Mouse (Mus musculus): ENCODE data around the gene Ninl. TPM values are rescaled to one million over a fixed set of nuclear protein-coding genes. Genes with fewer than 3 reads are reported as not detected.

Gene Ninl
- polyA plus RNA-seq, 1 experiment from 2014 or later: 12.4 TPM

GRCm38 (mm10) chr2:150999021-150999420 lies 40.2 kb downstream of the Ninl start:
- no peak overlapping the region for H3K9ac ChIP-seq
- WGBS (ENCODE audit: insufficient replicate concordance): 77% methylated on average over 3 of the region's 3 CpGs
- no peak overlapping the region for H3K27ac ChIP-seq (replicated peaks)
- no peaks in the 10 kb centered on the region for H3K9me3 ChIP-seq (replicated peaks)
- peaks cover 48% of the 10 kb centered on the region for H3K4me1 ChIP-seq (replicated peaks)
- H3K4me2 ChIP-seq: no peak overlapping the region
- no peaks in the 10 kb centered on the region for H3K27me3 ChIP-seq
- no peak overlapping the region for H3K4me3 ChIP-seq (replicated peaks)
- no peak for ATAC-seq (ENCODE audit: insufficient read depth)
- H3K36me3 ChIP-seq (replicated peaks): no peaks in the 10 kb centered on the region; the same call in 1 of the 2 replicates

- H3K36me3 ChIP-seq (replicated peaks): no peaks in the 10 kb centered on the region; the same call in 1 of the 2 replicates
- WGBS (ENCODE audit: insufficient replicate concordance): 83% methylated on average over 5 of the region's 5 CpGs
Measured at GRCm38 (mm10) chr2:150997618-150998017, 41.6 kb downstream of the Ninl start.

GRCm38 (mm10) chr2:150995324-150995723 lies 43.9 kb downstream of the Ninl start:
- H3K4me2 ChIP-seq: no peak overlapping the region
- no peak overlapping the region for H3K4me3 ChIP-seq (replicated peaks)
- no peaks in the 10 kb centered on the region for H3K9me3 ChIP-seq (replicated peaks)
- no peak overlapping the region for H3K9ac ChIP-seq
- H3K4me1 ChIP-seq (replicated peaks): peaks cover 19% of the 10 kb centered on the region
- no peaks in the 10 kb centered on the region; the same call in 1 of the 2 replicates for H3K36me3 ChIP-seq (replicated peaks)
- 63% methylated on average over 4 of the region's 4 CpGs for WGBS (ENCODE audit: insufficient replicate concordance)
- H3K27me3 ChIP-seq: no peaks in the 10 kb centered on the region
- no peak overlapping the region for H3K27ac ChIP-seq (replicated peaks)
- ATAC-seq (ENCODE audit: insufficient read depth): no peak

More at GRCm38 (mm10) chr2:150997618-150998017, 41.6 kb downstream of the Ninl start:
- Histone ChIP-seq H3K4me2 (no peak overlapping the region), H3K4me1 (replicated peaks) (peaks cover 39% of the 10 kb centered on the region), H3K27ac (replicated peaks) (no peak overlapping the region), H3K27me3 (no peaks in the 10 kb centered on the region), H3K4me3 (replicated peaks) (no peak overlapping the region), H3K9me3 (replicated peaks) (no peaks in the 10 kb centered on the region), H3K9ac (no peak overlapping the region)
- no peak; the same call in 1 of the 2 replicates for ATAC-seq (ENCODE audit: insufficient read depth)

- WGBS (ENCODE audit: insufficient replicate concordance): 75% methylated on average over 4 of the region's 4 CpGs
- H3K9me3 ChIP-seq (replicated peaks): no peaks in the 10 kb centered on the region
- H3K27ac ChIP-seq (replicated peaks): no peak overlapping the region
- H3K9ac ChIP-seq: no peak overlapping the region
- no peak overlapping the region for H3K4me2 ChIP-seq
- no peak overlapping the region for H3K4me3 ChIP-seq (replicated peaks)
- no peak for ATAC-seq (ENCODE audit: insufficient read depth)
- no peaks in the 10 kb centered on the region for H3K27me3 ChIP-seq
- no peaks in the 10 kb centered on the region for H3K36me3 ChIP-seq (replicated peaks)
- H3K4me1 ChIP-seq (replicated peaks): peaks cover 7% of the 10 kb centered on the region
Measured at GRCm38 (mm10) chr2:150991050-150991449, 48.1 kb downstream of the Ninl start.

- WGBS (ENCODE audit: insufficient replicate concordance): 67% methylated on average over 2 of the region's 2 CpGs
- H3K4me3 ChIP-seq (replicated peaks): no peak overlapping the region
- H3K36me3 ChIP-seq (replicated peaks): no peaks in the 10 kb centered on the region
Measured at GRCm38 (mm10) chr2:150990506-150990905, 48.7 kb downstream of the Ninl start.

GRCm38 (mm10) chr2:150985359-150985758 lies 53.8 kb downstream of the Ninl start:
- WGBS (ENCODE audit: insufficient replicate concordance): 90% methylated on average over 2 of the region's 2 CpGs
- Histone ChIP-seq H3K4me3 (replicated peaks) (no peak overlapping the region), H3K9me3 (replicated peaks) (no peaks in the 10 kb centered on the region), H3K9ac (no peak overlapping the region), H3K4me1 (replicated peaks) (peaks cover 20% of the 10 kb centered on the region), H3K27ac (replicated peaks) (no peak overlapping the region), H3K4me2 (no peak overlapping the region), H3K27me3 (no peaks in the 10 kb centered on the region), H3K36me3 (replicated peaks) (no peaks in the 10 kb centered on the region)
- no peak for ATAC-seq (ENCODE audit: insufficient read depth)

More at GRCm38 (mm10) chr2:150990506-150990905, 48.7 kb downstream of the Ninl start:
- Histone ChIP-seq H3K27ac (replicated peaks) (no peak overlapping the region), H3K4me1 (replicated peaks) (peaks cover 5% of the 10 kb centered on the region), H3K9me3 (replicated peaks) (no peaks in the 10 kb centered on the region), H3K9ac (no peak overlapping the region), H3K27me3 (no peaks in the 10 kb centered on the region), H3K4me2 (no peak overlapping the region)
- ATAC-seq (ENCODE audit: insufficient read depth): no peak

- Histone ChIP-seq H3K27me3 (no peaks in the 10 kb centered on the region), H3K9me3 (replicated peaks) (no peaks in the 10 kb centered on the region), H3K4me1 (replicated peaks) (peaks cover 51% of the 10 kb centered on the region), H3K4me2 (no peak overlapping the region), H3K27ac (replicated peaks) (no peak overlapping the region), H3K4me3 (replicated peaks) (no peak overlapping the region), H3K9ac (no peak overlapping the region), H3K36me3 (replicated peaks) (peaks cover 6% of the 10 kb centered on the region; the same call in 1 of the 2 replicates)
- no peak for ATAC-seq (ENCODE audit: insufficient read depth)
Measured at GRCm38 (mm10) chr2:150982051-150982450, 57.1 kb downstream of the Ninl start.

GRCm38 (mm10) chr2:150981524-150981923 lies 57.7 kb downstream of the Ninl start:
- Histone ChIP-seq H3K9me3 (replicated peaks) (no peaks in the 10 kb centered on the region), H3K36me3 (replicated peaks) (peaks cover 6% of the 10 kb centered on the region; the same call in 1 of the 2 replicates), H3K4me3 (replicated peaks) (no peak overlapping the region), H3K4me1 (replicated peaks) (peaks cover 56% of the 10 kb centered on the region), H3K4me2 (no peak overlapping the region), H3K27ac (replicated peaks) (no peak overlapping the region), H3K9ac (no peak overlapping the region), H3K27me3 (no peaks in the 10 kb centered on the region)
- ATAC-seq (ENCODE audit: insufficient read depth): peak; percentile 59
- WGBS (ENCODE audit: insufficient replicate concordance): 23% methylated on average over 7 of the region's 7 CpGs

- Histone ChIP-seq H3K27ac (replicated peaks) (no peak overlapping the region), H3K9me3 (replicated peaks) (no peaks in the 10 kb centered on the region), H3K4me3 (replicated peaks) (no peak overlapping the region), H3K9ac (no peak overlapping the region), H3K4me1 (replicated peaks) (peaks cover 61% of the 10 kb centered on the region), H3K27me3 (no peaks in the 10 kb centered on the region), H3K4me2 (no peak overlapping the region), H3K36me3 (replicated peaks) (peaks cover 16% of the 10 kb centered on the region)
- ATAC-seq (ENCODE audit: insufficient read depth): no peak
- 77% methylated on average over 14 of the region's 14 CpGs for WGBS (ENCODE audit: insufficient replicate concordance)
Measured at GRCm38 (mm10) chr2:150979861-150980620, 59.1 kb downstream of the Ninl start.

- no peak overlapping the region for H3K27ac ChIP-seq (replicated peaks)
- no peaks in the 10 kb centered on the region for H3K9me3 ChIP-seq (replicated peaks)
- H3K27me3 ChIP-seq: no peaks in the 10 kb centered on the region
- H3K4me3 ChIP-seq (replicated peaks): no peak overlapping the region
- WGBS (ENCODE audit: insufficient replicate concordance): 52% methylated on average over 3 of the region's 3 CpGs
- peaks cover 61% of the 10 kb centered on the region for H3K4me1 ChIP-seq (replicated peaks)
- ATAC-seq (ENCODE audit: insufficient read depth): no peak
- no peak overlapping the region for H3K4me2 ChIP-seq
- no peak overlapping the region for H3K9ac ChIP-seq
- H3K36me3 ChIP-seq (replicated peaks): peaks cover 27% of the 10 kb centered on the region
Measured at GRCm38 (mm10) chr2:150978791-150979190, 60.4 kb downstream of the Ninl start.

GRCm38 (mm10) chr2:150977676-150978075 lies 61.5 kb downstream of the Ninl start:
- Histone ChIP-seq H3K36me3 (replicated peaks) (peaks cover 37% of the 10 kb centered on the region), H3K27ac (replicated peaks) (no peak overlapping the region), H3K9ac (no peak overlapping the region), H3K4me1 (replicated peaks) (peaks cover 58% of the 10 kb centered on the region), H3K27me3 (no peaks in the 10 kb centered on the region), H3K4me3 (replicated peaks) (no peak overlapping the region), H3K4me2 (peak overlapping the region; percentile 58; the same call in 1 of the 2 replicates), H3K9me3 (replicated peaks) (no peaks in the 10 kb centered on the region)
- WGBS (ENCODE audit: insufficient replicate concordance): 71% methylated on average over 6 of the region's 6 CpGs
- no peak for ATAC-seq (ENCODE audit: insufficient read depth)

Data from liver, embryonic 15.5 days (tissue).